Mouse (Mus musculus) hindbrain, embryonic 14.5 days (tissue): ENCODE measurements around the gene Zbtb38. TPM values are rescaled to one million over a fixed set of nuclear protein-coding genes. Genes with fewer than 3 reads are reported as not detected.

Experiments used
- ATAC-seq: fragments of 200-750 bp; cut with Nextera tagmentation; 2 replicates; pipeline ENCODE4 v1.8.0; 2017; ENCODE audit warnings: moderate number of reproducible peaks, mild to moderate bottlenecking, moderate TSS enrichment, moderate library complexity; ENCODE audit not compliant: low FRiP score
- DNase-seq: peaks from one replicate; pipeline ENCODE4 v3.0.0-alpha.2; 2015; ENCODE audit warnings: low spot score
- H3K27ac ChIP-seq: fragments of 300-500 bp; sonication (generic); 2 replicates; pipeline ENCODE4 v1.5.1; 2014; ENCODE audit warnings: mild to moderate bottlenecking, moderate library complexity
- H3K27me3 ChIP-seq: fragments of 300-500 bp; sonication (generic); 2 replicates; pipeline ENCODE4 v1.6.1; 2014; ENCODE audit warnings: mild to moderate bottlenecking, low read length, mixed read lengths; ENCODE audit not compliant: control insufficient read depth, insufficient read depth
- H3K36me3 ChIP-seq: fragments of 300-500 bp; sonication (generic); replicated peaks from 2 replicates; pipeline ENCODE4 v1.6.1; 2014; ENCODE audit not compliant: control insufficient read depth, insufficient read depth
- H3K4me1 ChIP-seq: fragments of 300-500 bp; sonication (generic); replicated peaks from 2 replicates; pipeline ENCODE4 v1.6.1; 2014; ENCODE audit warnings: antibody characterized with exemption, low read length, mixed read lengths; ENCODE audit not compliant: control insufficient read depth, insufficient read depth
- H3K4me2 ChIP-seq: fragments of 300-500 bp; sonication (generic); replicated peaks from 2 replicates; pipeline ENCODE4 v1.6.1; 2014; ENCODE audit warnings: mild to moderate bottlenecking, moderate library complexity
- H3K4me3 ChIP-seq: fragments of 300-500 bp; sonication (generic); replicated peaks from 2 replicates; pipeline ENCODE4 v1.5.1; 2014; ENCODE audit warnings: mild to moderate bottlenecking, low read length
- H3K9ac ChIP-seq: fragments of 300-500 bp; sonication (generic); 2 replicates; pipeline ENCODE4 v1.6.1; 2014
- H3K9me3 ChIP-seq: fragments of 300-500 bp; sonication (generic); 2 replicates; pipeline ENCODE4 v1.6.1; 2016; ENCODE audit warnings: low read length; ENCODE audit not compliant: control insufficient read depth
- WGBS: fragments of 180-500 bp; shearing (Covaris S2); extraction: QIAGEN DNeasy Blood & Tissue Kit; methylation state at CpG from one replicate; pipeline ENCODE4 v1.1.7; 2014; 5-methylcytosine and 5-hydroxymethylcytosine counted together
- polyA plus RNA-seq: library from polyadenylated mRNA; unstranded; fragments of >200 nt; fragmentation: Nextera tagmentation; extraction: Ambion mirVana; gene quantifications from 2 replicates; pipeline ENCODE4 v1.2.1, GENCODE M21; 2014

The Zbtb38 gene
- 46.9 and 52.2 TPM in 2 replicates for polyA plus RNA-seq

GRCm38 (mm10) chr9:96752603-96753114 is at the start of gene Zbtb38:
Gene Zbtb38 (minus strand): TSS chr9:96752831.
- Histone ChIP-seq H3K9me3 (no peaks in the 10 kb centered on the region), H3K9ac (no peak within 1 kb of the TSS), H3K4me1 (no peaks in the 10 kb centered on the region), H3K27me3 (no peaks in the 10 kb centered on the region), H3K4me3 (no peak within 1 kb of the TSS), H3K4me2 (no peak within 1 kb of the TSS), H3K27ac (no peak within 1 kb of the TSS), H3K36me3 (no peaks in the 10 kb centered on the region)
- 55% methylated on average over 15 of the region's 15 CpGs for WGBS
- DNase-seq (no peak), ATAC-seq (no peak)

- Histone ChIP-seq H3K9ac (no peak overlapping the region), H3K4me1 (no peaks in the 10 kb centered on the region)
- peak; percentile 58 for DNase-seq
Observed at GRCm38 (mm10) chr9:96800131-96800825, 47.6 kb upstream of the Zbtb38 start.

GRCm38 (mm10) chr9:96797311-96797710 is 44.7 kb upstream of the Zbtb38 start:
- no peak overlapping the region for H3K27ac ChIP-seq
- DNase-seq (no peak), ATAC-seq (no peak)
- H3K9ac ChIP-seq = no peak overlapping the region
- no peaks in the 10 kb centered on the region for H3K9me3 ChIP-seq
- H3K4me2 ChIP-seq = no peak overlapping the region
- no peaks in the 10 kb centered on the region for H3K36me3 ChIP-seq
- no peaks in the 10 kb centered on the region for H3K4me1 ChIP-seq
- H3K4me3 ChIP-seq = no peak overlapping the region
- WGBS = 93% methylated on average over 3 of the region's 3 CpGs
- no peaks in the 10 kb centered on the region for H3K27me3 ChIP-seq

More at GRCm38 (mm10) chr9:96800131-96800825, 47.6 kb upstream of the Zbtb38 start:
- Histone ChIP-seq H3K4me2 (no peak overlapping the region), H3K9me3 (no peaks in the 10 kb centered on the region), H3K36me3 (no peaks in the 10 kb centered on the region), H3K27ac (no peak overlapping the region), H3K4me3 (no peak overlapping the region), H3K27me3 (no peaks in the 10 kb centered on the region)
- ATAC-seq = no peak
- WGBS = 38% methylated on average over 5 of the region's 5 CpGs

- H3K9ac ChIP-seq = peak overlapping the region; percentile 60
Observed at GRCm38 (mm10) chr9:96795399-96795928, 42.8 kb upstream of the Zbtb38 start.

GRCm38 (mm10) chr9:96794601-96795000 is 42.0 kb upstream of the Zbtb38 start:
- DNase-seq (no peak), ATAC-seq (no peak)
- Histone ChIP-seq H3K4me2 (no peak overlapping the region), H3K36me3 (no peaks in the 10 kb centered on the region), H3K27me3 (no peaks in the 10 kb centered on the region), H3K9ac (no peak overlapping the region), H3K4me3 (no peak overlapping the region), H3K4me1 (no peaks in the 10 kb centered on the region), H3K27ac (no peak overlapping the region), H3K9me3 (no peaks in the 10 kb centered on the region)
- WGBS = 86% methylated on average over 2 of the region's 2 CpGs

More at GRCm38 (mm10) chr9:96795399-96795928, 42.8 kb upstream of the Zbtb38 start:
- H3K9me3 ChIP-seq = no peaks in the 10 kb centered on the region
- H3K27ac ChIP-seq = peak overlapping the region; percentile 44
- peak; percentile 68 for DNase-seq
- peak; percentile 87 for ATAC-seq
- H3K36me3 ChIP-seq = no peaks in the 10 kb centered on the region
- peak overlapping the region; percentile 62 for H3K4me2 ChIP-seq
- no peaks in the 10 kb centered on the region for H3K27me3 ChIP-seq
- H3K4me3 ChIP-seq = peak overlapping the region; percentile 38
- H3K4me1 ChIP-seq = no peaks in the 10 kb centered on the region
- WGBS = 13% methylated on average over 10 of the region's 10 CpGs

GRCm38 (mm10) chr9:96792543-96792942 is 39.9 kb upstream of the Zbtb38 start:
- no peaks in the 10 kb centered on the region for H3K9me3 ChIP-seq
- ATAC-seq = no peak
- WGBS = 75% methylated on average over 2 of the region's 2 CpGs

GRCm38 (mm10) chr9:96790389-96791007 is 37.9 kb upstream of the Zbtb38 start:
- WGBS = 49% methylated on average over 4 of the region's 4 CpGs
- H3K27ac ChIP-seq = no peak overlapping the region
- H3K9me3 ChIP-seq = no peaks in the 10 kb centered on the region
- no peaks in the 10 kb centered on the region for H3K27me3 ChIP-seq
- no peak overlapping the region for H3K4me2 ChIP-seq
- DNase-seq (no peak), ATAC-seq (no peak)
- H3K36me3 ChIP-seq = no peaks in the 10 kb centered on the region
- no peaks in the 10 kb centered on the region for H3K4me1 ChIP-seq
- H3K4me3 ChIP-seq = no peak overlapping the region
- H3K9ac ChIP-seq = no peak overlapping the region

More at GRCm38 (mm10) chr9:96792543-96792942, 39.9 kb upstream of the Zbtb38 start:
- H3K36me3 ChIP-seq = no peaks in the 10 kb centered on the region
- no peak overlapping the region for H3K4me3 ChIP-seq
- no peaks in the 10 kb centered on the region for H3K27me3 ChIP-seq
- H3K9ac ChIP-seq = no peak overlapping the region
- no peak overlapping the region for H3K27ac ChIP-seq
- no peaks in the 10 kb centered on the region for H3K4me1 ChIP-seq
- DNase-seq = no peak
- H3K4me2 ChIP-seq = no peak overlapping the region

GRCm38 (mm10) chr9:96789906-96790305 is 37.3 kb upstream of the Zbtb38 start:
- 76% methylated on average over 3 of the region's 3 CpGs for WGBS
- H3K36me3 ChIP-seq = no peaks in the 10 kb centered on the region
- no peak overlapping the region for H3K9ac ChIP-seq
- H3K4me1 ChIP-seq = no peaks in the 10 kb centered on the region
- H3K27me3 ChIP-seq = no peaks in the 10 kb centered on the region
- DNase-seq = no peak
- no peak overlapping the region for H3K27ac ChIP-seq
- ATAC-seq = no peak
- H3K9me3 ChIP-seq = no peaks in the 10 kb centered on the region
- no peak overlapping the region for H3K4me2 ChIP-seq
- H3K4me3 ChIP-seq = no peak overlapping the region

- no peak overlapping the region for H3K9ac ChIP-seq
- H3K4me3 ChIP-seq = no peak overlapping the region
- WGBS = 70% methylated on average over 10 of the region's 10 CpGs
- no peaks in the 10 kb centered on the region for H3K9me3 ChIP-seq
- ATAC-seq = no peak
- DNase-seq = no peak
- no peak overlapping the region for H3K27ac ChIP-seq
- no peak overlapping the region for H3K4me2 ChIP-seq
- no peaks in the 10 kb centered on the region for H3K27me3 ChIP-seq
- H3K36me3 ChIP-seq = no peaks in the 10 kb centered on the region
- H3K4me1 ChIP-seq = no peaks in the 10 kb centered on the region
Observed at GRCm38 (mm10) chr9:96787797-96788196, 35.2 kb upstream of the Zbtb38 start.
